Mouse (Mus musculus) heart, embryonic 16.5 days (tissue): ENCODE measurements around the gene Gm21876. TPM values are rescaled to one million over a fixed set of nuclear protein-coding genes. Genes with fewer than 3 reads are reported as not detected.
"Not testable (repeated sequence)": the region's sequence is repeated elsewhere in the genome, so short reads cannot be mapped to it uniquely, and the experiment has no call there.

Experiments used
- ATAC-seq: fragments of 200-750 bp; cut with Nextera tagmentation; replicated peaks from 2 replicates; pipeline ENCODE4 v1.8.0; 2017; ENCODE audit warnings: moderate number of reproducible peaks; ENCODE audit not compliant: insufficient read depth, low FRiP score; ENCODE audit errors: extremely low read depth
- H3K27ac ChIP-seq: fragments of 300-500 bp; sonication (generic); 2 replicates; pipeline ENCODE4 v1.5.1; 2014; ENCODE audit warnings: mild to moderate bottlenecking, low read length, control low read depth, moderate library complexity
- H3K27me3 ChIP-seq: fragments of 300-500 bp; sonication (generic); 2 replicates; pipeline ENCODE4 v1.6.1; 2014; ENCODE audit warnings: low read length, mixed read lengths; ENCODE audit not compliant: control insufficient read depth, insufficient read depth
- H3K36me3 ChIP-seq: fragments of 300-500 bp; sonication (generic); 2 replicates; pipeline ENCODE4 v1.6.1; 2014; ENCODE audit not compliant: control insufficient read depth, insufficient read depth
- H3K4me1 ChIP-seq: fragments of 300-500 bp; sonication (generic); 2 replicates; pipeline ENCODE4 v1.6.1; 2014; ENCODE audit warnings: low read length, mixed read lengths; ENCODE audit not compliant: control insufficient read depth, insufficient read depth
- H3K4me2 ChIP-seq: fragments of 300-500 bp; sonication (generic); 2 replicates; pipeline ENCODE4 v1.6.1; 2014; ENCODE audit warnings: low read depth, mild to moderate bottlenecking, control low read depth, low read length
- H3K4me3 ChIP-seq: fragments of 300-500 bp; sonication (generic); 2 replicates; pipeline ENCODE4 v1.5.1; 2014; ENCODE audit warnings: mild to moderate bottlenecking, control low read depth, low read length
- H3K9ac ChIP-seq: fragments of 300-500 bp; sonication (generic); 2 replicates; pipeline ENCODE4 v1.6.1; 2014; ENCODE audit warnings: low read length, control low read depth
- H3K9me3 ChIP-seq: fragments of 300-500 bp; sonication (generic); replicated peaks from 2 replicates; pipeline ENCODE4 v1.6.1; 2016; ENCODE audit warnings: low read length; ENCODE audit not compliant: control insufficient read depth
- WGBS: fragments of 180-500 bp; shearing (Covaris S2); extraction: QIAGEN DNeasy Blood & Tissue Kit; methylation state at CpG from one replicate; pipeline ENCODE4 v1.1.7; 2014; 5-methylcytosine and 5-hydroxymethylcytosine counted together
- polyA plus RNA-seq: library from polyadenylated mRNA; unstranded; fragments of >200 nt; fragmentation: Nextera tagmentation; extraction: Ambion mirVana; gene quantifications from 2 replicates; pipeline ENCODE4 v1.2.1, GENCODE M21; 2015

Gene Gm21876
- not detected in 2 replicates for polyA plus RNA-seq

- H3K9me3 ChIP-seq, result no peaks in the 10 kb centered on the region
- no peaks in the 10 kb centered on the region for H3K36me3 ChIP-seq
- WGBS, result 54% methylated on average over 3 of the region's 3 CpGs
- ATAC-seq, result no peak
- no peak within 1 kb of the TSS for H3K9ac ChIP-seq
- no peaks in the 10 kb centered on the region for H3K4me1 ChIP-seq
- H3K4me2 ChIP-seq, result no peak within 1 kb of the TSS
- H3K27ac ChIP-seq, result no peak within 1 kb of the TSS
- H3K27me3 ChIP-seq, result no peaks in the 10 kb centered on the region
- no peak within 1 kb of the TSS for H3K4me3 ChIP-seq
Observed at GRCm38 (mm10) chrX:21175553-21175952, at the start of gene Gm21876. Gm21876 (minus strand) TSS chrX:21175653.

- Histone ChIP-seq H3K36me3 (no peaks in the 10 kb centered on the region), H3K9ac (no peak overlapping the region), H3K4me1 (no peaks in the 10 kb centered on the region), H3K27ac (no peak overlapping the region), H3K27me3 (no peaks in the 10 kb centered on the region), H3K4me2 (no peak overlapping the region), H3K4me3 (no peak overlapping the region), H3K9me3 (no peaks in the 10 kb centered on the region)
- WGBS, result 60% methylated on average over 3 of the region's 3 CpGs
- no peak for ATAC-seq
Observed at GRCm38 (mm10) chrX:21220422-21220821, 45.0 kb upstream of the Gm21876 start.

- ATAC-seq, result not testable (repeated sequence)
Observed at GRCm38 (mm10) chrX:21146675-21147074, 28.8 kb downstream of the Gm21876 start.

More at GRCm38 (mm10) chrX:21146675-21147074, 28.8 kb downstream of the Gm21876 start:
- not testable (repeated sequence) for H3K27me3 ChIP-seq, H3K27ac ChIP-seq, H3K9me3 ChIP-seq, H3K4me3 ChIP-seq, H3K9ac ChIP-seq, H3K36me3 ChIP-seq, H3K4me2 ChIP-seq, H3K4me1 ChIP-seq
- whole genome bisulfite sequencing, result 85% methylated on average over 24 of the region's 25 CpGs

Other genes starting within 250 kb of the Gm21876 start
- gene Cfp, start 244.1 kb downstream of the Gm21876 start, polyA plus RNA-seq, result 4.5 and 5.8 TPM in 2 replicates
- gene Elk1, start 225.0 kb downstream of the Gm21876 start, polyA plus RNA-seq, result 9.3 and 11.0 TPM in 2 replicates
- 48.8 and 54.5 TPM in 2 replicates for gene Uxt, start 213.6 kb downstream of the Gm21876 start, polyA plus RNA-seq
- gene Zfp182, start 113.3 kb downstream of the Gm21876 start, polyA plus RNA-seq, result 3.3 and 4.4 TPM in 2 replicates
- gene Spaca5, start 107.2 kb downstream of the Gm21876 start, polyA plus RNA-seq, result not detected in 2 replicates
- 0.60 and 0.77 TPM in 2 replicates for gene Zfp300, start 86.1 kb downstream of the Gm21876 start, polyA plus RNA-seq
- not detected in 2 replicates for gene Ssxa1, start 59.8 kb downstream of the Gm21876 start, polyA plus RNA-seq